Mouse (Mus musculus): ENCODE results near the gene Igfbp2. TPM values are rescaled to one million over a fixed set of nuclear protein-coding genes. Genes with fewer than 3 reads are reported as not detected.

Gene Igfbp2
- total RNA-seq, 1 experiment: 1,066 TPM

DNA sequence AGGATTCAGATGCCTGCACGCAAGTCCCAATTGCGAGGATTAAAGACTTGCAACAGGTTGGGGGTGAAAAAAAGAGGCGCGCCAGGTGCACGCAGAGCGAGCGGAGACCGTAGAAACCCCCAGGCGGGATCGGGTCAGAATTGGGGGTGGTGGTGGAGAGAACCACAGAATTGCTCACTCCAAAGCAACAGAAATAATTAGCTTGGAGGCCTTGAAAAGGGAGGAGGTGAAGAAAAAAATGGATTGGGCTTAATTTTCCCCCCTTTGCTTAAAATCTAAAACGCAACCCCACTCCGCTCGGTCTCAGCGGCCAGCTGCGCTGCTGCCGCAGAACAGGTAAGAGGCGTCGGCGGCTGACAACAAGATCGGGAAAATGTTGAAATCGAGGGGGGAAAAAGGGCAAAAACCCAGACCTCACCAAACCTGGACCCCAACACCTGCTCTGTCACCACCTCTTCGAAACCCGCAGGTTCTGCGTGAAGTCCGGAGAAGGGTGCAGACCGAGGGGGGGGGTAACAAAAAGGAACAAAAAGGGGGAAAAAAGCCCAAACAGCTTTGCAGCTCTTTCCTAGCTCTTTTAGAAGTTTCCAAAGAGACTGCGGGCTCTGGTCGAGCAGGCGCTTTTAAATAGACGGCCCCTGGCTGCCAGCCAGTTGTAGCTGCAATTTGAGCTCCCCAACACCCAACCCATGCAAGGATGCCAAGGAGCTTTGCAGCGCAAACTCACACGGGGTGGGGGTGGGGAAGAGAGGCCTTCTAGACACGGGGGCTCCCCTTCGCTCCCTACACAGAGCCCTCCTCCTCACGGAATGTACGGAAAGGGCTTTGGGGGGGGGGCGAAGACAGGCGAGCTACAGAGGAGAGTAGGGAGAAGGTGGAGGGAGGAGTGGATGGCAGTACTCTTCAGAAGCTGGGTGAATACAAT is 50.2 kb downstream of the Igfbp2 start, which contains the start of gene Igfbp5:
Gene Igfbp5 (minus strand): TSS at position 598 of the 925 bp plus-strand sequence.
- Histone ChIP-seq H3K4me3 (ENCODE audit: insufficient read depth in 1 of 2, low read depth in 1 of 2, low read length in 2 of 2, poor library complexity in 1 of 2, severe bottlenecking in 1 of 2) (peak within 1 kb of the TSS; percentile 63 to 69), H3K9ac (ENCODE audit: insufficient read depth, low read depth, low read length, poor library complexity, severe bottlenecking) (peak within 1 kb of the TSS; percentile 57), H3K27ac (ENCODE audit: insufficient read depth, low read depth, low read length, poor library complexity, severe bottlenecking) (no peak within 1 kb of the TSS), H3K4me1 (ENCODE audit: control insufficient read depth in 2 of 2, insufficient read depth in 2 of 2, low read length in 2 of 2, poor library complexity in 1 of 2) (no peaks in the 10 kb centered on the region; a peak in 2 of 4 replicates), H3K9me3 (ENCODE audit: control insufficient read depth, insufficient read depth, low read depth, low read length) (no peaks in the 10 kb centered on the region), H3K36me3 (ENCODE audit: control insufficient read depth, insufficient read depth, low read length, poor library complexity, severe bottlenecking) (no peaks in the 10 kb centered on the region)
- no peak for TF ChIP-seq ZNF384 (IDR thresholded peaks at IDR 0.05; ENCODE audit: low read depth, low read length)
- TF ChIP-seq CHD2 (IDR thresholded peaks at IDR 0.05; ENCODE audit: low read depth, low read length): no peak
- TF ChIP-seq HCFC1 (IDR thresholded peaks at IDR 0.05; ENCODE audit: borderline replicate concordance, insufficient read depth, low read length): no peak
- no peak for TF ChIP-seq ZC3H11A (IDR thresholded peaks at IDR 0.05; ENCODE audit: borderline replicate concordance, low read depth, low read length)
- TF ChIP-seq MAFK (IDR thresholded peaks at IDR 0.05; ENCODE audit: insufficient read depth, low read depth, low read length): no peak
- in situ Hi-C loops (cut with MboI; ENCODE audit: low sequenced_read_pairs in 2 of 2, unreplicated experiment in 2 of 2): loop anchor here in 1 of 2 experiments (10.0 to 25.0 kb wide), 3 partner anchors 388 to 950 kb away; no protein-coding TSS in a partner anchor
- DNase-seq (ENCODE audit: low read depth, low spot score): no peak

DNA sequence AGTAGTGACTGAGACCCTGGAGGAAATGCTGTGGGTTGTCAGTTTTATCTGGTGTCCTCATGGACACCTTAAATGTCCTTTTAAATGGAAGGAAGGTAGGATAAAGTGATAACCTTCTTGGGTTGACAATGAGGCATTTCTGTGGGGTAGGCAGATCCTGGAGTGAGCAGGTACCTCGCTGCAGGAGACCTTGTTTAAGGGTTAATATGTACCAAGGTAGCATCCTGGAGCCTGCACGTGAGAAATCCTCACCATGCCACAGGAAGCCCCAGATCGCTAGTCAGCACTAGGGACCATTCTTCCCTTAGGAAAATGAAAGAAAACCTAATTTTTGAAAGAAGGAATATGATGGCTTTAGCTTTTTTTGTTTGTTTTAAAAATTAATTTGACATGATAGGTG is 51.4 kb downstream of the Igfbp2 start:
- Histone ChIP-seq H3K4me3 (ENCODE audit: insufficient read depth in 1 of 2, low read depth in 1 of 2, low read length in 2 of 2, poor library complexity in 1 of 2, severe bottlenecking in 1 of 2) (no peak overlapping the region), H3K27ac (ENCODE audit: insufficient read depth, low read depth, low read length, poor library complexity, severe bottlenecking) (no peak overlapping the region), H3K9ac (ENCODE audit: insufficient read depth, low read depth, low read length, poor library complexity, severe bottlenecking) (no peak overlapping the region), H3K4me1 (ENCODE audit: control insufficient read depth in 2 of 2, insufficient read depth in 2 of 2, low read length in 2 of 2, poor library complexity in 1 of 2) (no peaks in the 10 kb centered on the region; a peak in 1 of 4 replicates), H3K36me3 (ENCODE audit: control insufficient read depth, insufficient read depth, low read length, poor library complexity, severe bottlenecking) (no peaks in the 10 kb centered on the region), H3K9me3 (ENCODE audit: control insufficient read depth, insufficient read depth, low read depth, low read length) (no peaks in the 10 kb centered on the region)
- no peak for DNase-seq (ENCODE audit: low read depth, low spot score)
- no peak for TF ChIP-seq HCFC1 (IDR thresholded peaks at IDR 0.05; ENCODE audit: borderline replicate concordance, insufficient read depth, low read length)
- no peak for TF ChIP-seq CHD2 (IDR thresholded peaks at IDR 0.05; ENCODE audit: low read depth, low read length)
- no peak for TF ChIP-seq MAFK (IDR thresholded peaks at IDR 0.05; ENCODE audit: insufficient read depth, low read depth, low read length)
- TF ChIP-seq ZC3H11A (IDR thresholded peaks at IDR 0.05; ENCODE audit: borderline replicate concordance, low read depth, low read length): no peak
- no peak for TF ChIP-seq ZNF384 (IDR thresholded peaks at IDR 0.05; ENCODE audit: low read depth, low read length)
- in situ Hi-C loops (cut with MboI; ENCODE audit: low sequenced_read_pairs in 2 of 2, unreplicated experiment in 2 of 2): loop anchor here in 1 of 2 experiments (10.0 to 25.0 kb wide), 3 partner anchors 387 to 949 kb away; no protein-coding TSS in a partner anchor

DNA sequence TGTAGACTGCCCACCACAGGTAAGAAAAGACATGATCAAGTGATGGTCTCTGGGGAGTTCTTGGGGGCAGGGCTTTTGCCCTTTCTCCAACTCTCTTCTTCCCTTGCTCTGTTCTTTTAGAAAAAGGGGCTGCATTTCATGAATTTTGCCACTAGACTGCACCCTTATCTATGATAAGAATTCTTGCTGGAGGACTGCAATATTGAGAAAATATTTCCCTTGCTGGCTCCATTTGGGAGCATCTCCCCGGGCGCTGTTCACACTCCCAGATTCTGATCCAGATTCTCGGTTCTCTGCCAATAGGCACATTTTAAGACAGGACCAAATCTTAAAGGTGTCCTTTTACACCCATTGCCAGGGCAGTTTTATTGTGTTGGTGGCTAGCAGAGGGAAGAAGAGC is 51.8 kb downstream of the Igfbp2 start:
- no peak for DNase-seq (ENCODE audit: low read depth, low spot score)
- in situ Hi-C loops (cut with MboI; ENCODE audit: low sequenced_read_pairs in 2 of 2, unreplicated experiment in 2 of 2): loop anchor here in 1 of 2 experiments (10.0 to 25.0 kb wide), 3 partner anchors 386 to 949 kb away; no protein-coding TSS in a partner anchor
- Histone ChIP-seq H3K9ac (ENCODE audit: insufficient read depth, low read depth, low read length, poor library complexity, severe bottlenecking) (no peak overlapping the region), H3K36me3 (ENCODE audit: control insufficient read depth, insufficient read depth, low read length, poor library complexity, severe bottlenecking) (no peaks in the 10 kb centered on the region), H3K27ac (ENCODE audit: insufficient read depth, low read depth, low read length, poor library complexity, severe bottlenecking) (no peak overlapping the region), H3K4me1 (ENCODE audit: control insufficient read depth in 2 of 2, insufficient read depth in 2 of 2, low read length in 2 of 2, poor library complexity in 1 of 2) (no peaks in the 10 kb centered on the region; a peak in 1 of 4 replicates), H3K9me3 (ENCODE audit: control insufficient read depth, insufficient read depth, low read depth, low read length) (no peaks in the 10 kb centered on the region), H3K4me3 (ENCODE audit: insufficient read depth in 1 of 2, low read depth in 1 of 2, low read length in 2 of 2, poor library complexity in 1 of 2, severe bottlenecking in 1 of 2) (no peak overlapping the region)
- TF ChIP-seq MAFK (IDR thresholded peaks at IDR 0.05; ENCODE audit: insufficient read depth, low read depth, low read length) (no peak), CHD2 (IDR thresholded peaks at IDR 0.05; ENCODE audit: low read depth, low read length) (no peak), ZC3H11A (IDR thresholded peaks at IDR 0.05; ENCODE audit: borderline replicate concordance, low read depth, low read length) (no peak), HCFC1 (IDR thresholded peaks at IDR 0.05; ENCODE audit: borderline replicate concordance, insufficient read depth, low read length) (no peak), ZNF384 (IDR thresholded peaks at IDR 0.05; ENCODE audit: low read depth, low read length) (no peak)

DNA sequence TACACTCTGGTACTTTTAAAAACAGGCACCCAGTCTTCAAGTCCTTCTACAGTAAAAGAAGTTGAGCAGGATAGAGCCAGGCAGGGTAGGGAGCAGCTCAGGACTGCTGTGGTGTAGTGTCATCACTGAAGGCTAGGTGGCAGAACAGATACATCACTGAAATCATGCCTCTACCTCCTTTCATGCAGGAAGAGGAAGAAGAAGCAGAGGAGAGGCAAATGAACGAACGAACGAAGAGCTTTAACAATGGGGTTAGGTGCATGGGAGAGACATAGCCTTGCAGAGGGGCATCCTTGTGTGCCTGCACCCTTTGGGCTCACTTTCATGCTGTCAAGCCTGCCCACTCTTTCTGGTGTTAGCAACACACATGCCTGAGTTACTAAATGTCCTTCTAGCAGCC is 53.6 kb downstream of the Igfbp2 start:
- Histone ChIP-seq H3K4me3 (ENCODE audit: insufficient read depth in 1 of 2, low read depth in 1 of 2, low read length in 2 of 2, poor library complexity in 1 of 2, severe bottlenecking in 1 of 2) (no peak overlapping the region), H3K9ac (ENCODE audit: insufficient read depth, low read depth, low read length, poor library complexity, severe bottlenecking) (no peak overlapping the region), H3K27ac (ENCODE audit: insufficient read depth, low read depth, low read length, poor library complexity, severe bottlenecking) (no peak overlapping the region), H3K36me3 (ENCODE audit: control insufficient read depth, insufficient read depth, low read length, poor library complexity, severe bottlenecking) (no peaks in the 10 kb centered on the region), H3K9me3 (ENCODE audit: control insufficient read depth, insufficient read depth, low read depth, low read length) (no peaks in the 10 kb centered on the region), H3K4me1 (ENCODE audit: control insufficient read depth in 2 of 2, insufficient read depth in 2 of 2, low read length in 2 of 2, poor library complexity in 1 of 2) (no peaks in the 10 kb centered on the region; a peak in 1 of 4 replicates)
- TF ChIP-seq ZNF384 (IDR thresholded peaks at IDR 0.05; ENCODE audit: low read depth, low read length) (no peak), ZC3H11A (IDR thresholded peaks at IDR 0.05; ENCODE audit: borderline replicate concordance, low read depth, low read length) (peak; percentile 67; the same call in 1 of the 2 replicates)
- in situ Hi-C loops (cut with MboI; ENCODE audit: low sequenced_read_pairs in 2 of 2, unreplicated experiment in 2 of 2): loop anchor here in 1 of 2 experiments (10.0 to 25.0 kb wide), 3 partner anchors 384 to 947 kb away; no protein-coding TSS in a partner anchor
- DNase-seq (ENCODE audit: low read depth, low spot score): no peak
